Mouse (Mus musculus) Patski (cell line): ENCODE data around the gene Tsga10. TPM values are rescaled to one million over a fixed set of nuclear protein-coding genes. Genes with fewer than 3 reads are reported as not detected.

ENCODE experiments used
- ATAC-seq: fragments of 100-300 bp; one replicate; pipeline ENCODE4 v1.8.0; 2021
- CTCF ChIA-PET: fragments of 350-600 bp; sonication (Branson Sonifier 250); formaldehyde crosslinking; loops from one replicate; lab custom pipeline; 2022; ENCODE audit warnings: inconsistent platforms; lab: Charles Lee
- POLR2A ChIA-PET: fragments of 350-600 bp; sonication (Branson Sonifier 250); formaldehyde crosslinking; loops from one replicate; lab custom pipeline; 2022; ENCODE audit warnings: antibody characterized with exemption, inconsistent platforms; lab: Charles Lee
- DNase-seq: peaks from one replicate; pipeline ENCODE4 v3.0.0-alpha.2; 2011; ENCODE audit warnings: low read depth, low spot score
- H3K27me3 ChIP-seq: fragments of 371-371 bp; one replicate; pipeline ENCODE4 v1.5.1; 2021
- CTCF ChIP-seq: fragments of 100-300 bp; IDR thresholded peaks from one replicate; pipeline ENCODE4 v1.5.1; 2021
- in situ Hi-C: fragments of 300-500 bp; cut with MboI; formaldehyde crosslinking; loops from 3 replicates; pipeline ENCODE4 v1.11.1; 2018; ENCODE audit warnings: low pct_unique_long_range_greater_than_20kb, mixed read lengths
- polyA plus RNA-seq: library from polyadenylated mRNA; unstranded; gene quantifications from one replicate; pipeline ENCODE4 v1.2.3, GENCODE M21; 2021

The Tsga10 gene
- polyA plus RNA-seq, 1 experiment from 2014 or later = 4.1 TPM

DNA sequence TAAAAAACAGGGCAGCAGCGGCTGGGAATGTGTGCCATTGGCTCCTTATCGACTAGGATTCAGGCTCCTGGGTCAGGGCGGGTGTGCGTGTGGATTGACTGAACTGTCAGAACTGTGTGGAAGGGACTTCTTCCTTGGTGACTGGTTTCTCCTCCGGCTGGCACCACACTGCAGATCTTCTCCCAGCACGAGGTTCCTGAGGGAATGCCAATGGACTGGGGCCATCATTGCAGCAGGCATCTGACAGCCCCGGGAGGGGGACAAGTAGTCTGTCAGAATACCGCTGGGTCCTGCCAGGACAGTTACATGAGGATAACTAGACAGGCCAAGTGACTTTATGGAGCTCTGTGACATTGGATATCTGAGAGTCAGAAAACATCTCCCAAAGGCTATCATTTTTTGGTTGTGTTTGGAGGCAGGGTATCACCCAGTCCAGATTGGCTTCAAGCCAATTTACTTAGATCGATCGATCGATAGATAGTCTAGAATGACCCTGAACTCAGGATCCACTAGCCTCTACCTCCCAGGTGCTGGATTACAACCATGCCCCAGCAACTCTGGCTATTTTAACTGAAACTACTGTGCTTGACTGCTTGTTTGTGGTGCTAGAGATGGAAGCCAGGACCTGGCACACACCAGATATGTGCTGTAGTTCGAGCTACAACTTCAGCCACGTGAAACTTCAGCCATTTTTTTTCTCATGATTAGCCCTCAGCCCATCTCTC is 11.7 kb upstream of the Tsga10 start:
- in situ Hi-C loops = loop anchor here (10.0 kb wide), 1 partner anchor 247 kb away; the partner anchor contains the start of gene Rev1
- POLR2A ChIA-PET = no interaction called here

DNA sequence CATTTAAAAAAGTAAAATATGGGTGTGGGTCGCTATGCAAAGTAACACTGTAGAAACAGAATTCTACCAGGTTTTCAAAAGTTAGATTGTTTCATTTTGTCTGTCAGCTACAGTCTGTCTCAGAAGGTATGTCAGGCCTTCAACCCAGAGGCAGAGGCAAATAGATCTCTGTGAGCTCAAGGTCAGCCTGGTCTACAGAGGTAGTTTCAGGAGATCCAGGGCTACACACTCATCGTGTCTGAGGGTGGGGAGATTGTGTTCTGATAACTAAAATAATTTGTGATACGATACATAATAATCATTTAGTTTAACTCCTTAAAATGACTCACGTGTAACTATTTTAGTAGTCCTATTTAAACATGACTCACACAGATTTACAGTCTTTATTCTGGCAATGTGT is 6.9 kb upstream of the Tsga10 start:
- no peak for DNase-seq
- no peak for ATAC-seq
- in situ Hi-C loops = loop anchor here (5.0 to 10.0 kb wide), 2 partner anchors 191 to 252 kb away; partner anchors contain the start of gene Rev1
- no peak for TF ChIP-seq CTCF
- POLR2A ChIA-PET = interaction anchor here (1.0 kb wide), 1 partner anchor 18 kb away, joined by 3 read pairs; no protein-coding TSS in a partner anchor
- H3K27me3 ChIP-seq = no peaks in the 10 kb centered on the region
- CTCF ChIA-PET = interaction anchor here (1.4 to 4.0 kb wide), 3 partner anchors 8 to 16 kb away, joined by 5 to 23 read pairs (median 7); partner anchors contain the start of genes Mitd1 and Mrpl30

More for the DNA sequence above, 11.7 kb upstream of the Tsga10 start:
- ATAC-seq (no peak), DNase-seq (no peak)
- CTCF ChIA-PET = no interaction called here
- no peaks in the 10 kb centered on the region for H3K27me3 ChIP-seq
- TF ChIP-seq CTCF = no peak

DNA sequence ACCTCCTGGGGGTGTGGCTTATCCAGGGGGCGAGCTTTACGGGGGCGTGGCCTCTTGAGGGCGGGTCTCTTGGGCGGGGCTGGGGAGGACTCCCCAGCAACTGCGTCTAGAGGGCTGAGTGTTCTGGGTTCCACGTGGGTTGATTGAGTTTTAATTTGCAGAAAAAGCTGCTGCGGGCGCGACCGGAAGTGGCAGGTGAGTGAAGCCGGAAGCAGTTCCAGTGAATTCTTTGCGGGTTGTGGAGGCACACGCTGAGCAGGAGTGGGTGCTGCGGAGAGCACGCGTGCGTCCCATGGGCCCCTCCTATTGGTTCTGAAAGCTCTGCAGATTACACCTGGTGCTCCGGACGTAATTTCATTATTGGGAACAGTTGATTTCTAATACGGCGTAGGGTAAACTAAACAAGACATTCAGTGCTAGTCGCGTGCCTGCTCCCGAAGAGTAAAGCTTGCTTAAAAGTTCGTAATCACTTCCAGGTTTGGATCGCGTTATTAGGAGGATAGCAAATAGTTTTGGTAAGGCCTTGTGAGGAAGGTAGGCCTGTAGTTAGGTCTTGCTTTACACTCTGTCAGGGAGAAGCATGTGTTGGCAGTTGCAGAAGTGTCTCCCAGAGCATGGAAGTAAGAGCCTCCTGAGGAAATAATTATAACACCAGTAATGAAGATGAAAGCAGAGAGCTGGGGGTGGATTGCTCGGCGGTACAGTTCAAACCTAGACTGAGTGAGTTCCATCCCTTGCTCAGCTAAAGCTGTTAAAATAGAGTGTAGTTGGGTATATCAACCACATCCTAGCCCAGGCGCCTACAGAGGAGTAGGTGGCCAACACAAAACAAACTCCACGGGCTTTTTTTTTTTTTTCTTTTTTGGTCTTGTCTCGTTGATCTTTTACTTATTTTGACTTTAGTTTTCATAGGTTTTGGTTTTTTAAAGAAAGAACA is 6.2 kb upstream of the Tsga10 start:
- H3K27me3 ChIP-seq = no peaks in the 10 kb centered on the region
- POLR2A ChIA-PET = interaction anchor here (0.9 kb wide), 1 partner anchor 18 kb away, joined by 5 read pairs; the partner anchor contains the start of genes Mitd1 and Mrpl30
- no peak for TF ChIP-seq CTCF
- no peak for DNase-seq
- in situ Hi-C loops = loop anchor here (5.0 to 10.0 kb wide), 2 partner anchors 190 to 252 kb away; partner anchors contain the start of gene Rev1
- peak; percentile 88 for ATAC-seq
- CTCF ChIA-PET = interaction anchor here (1.4 to 4.0 kb wide), 3 partner anchors 9 to 17 kb away, joined by 5 to 23 read pairs (median 7); partner anchors contain the start of genes Mitd1 and Mrpl30

DNA sequence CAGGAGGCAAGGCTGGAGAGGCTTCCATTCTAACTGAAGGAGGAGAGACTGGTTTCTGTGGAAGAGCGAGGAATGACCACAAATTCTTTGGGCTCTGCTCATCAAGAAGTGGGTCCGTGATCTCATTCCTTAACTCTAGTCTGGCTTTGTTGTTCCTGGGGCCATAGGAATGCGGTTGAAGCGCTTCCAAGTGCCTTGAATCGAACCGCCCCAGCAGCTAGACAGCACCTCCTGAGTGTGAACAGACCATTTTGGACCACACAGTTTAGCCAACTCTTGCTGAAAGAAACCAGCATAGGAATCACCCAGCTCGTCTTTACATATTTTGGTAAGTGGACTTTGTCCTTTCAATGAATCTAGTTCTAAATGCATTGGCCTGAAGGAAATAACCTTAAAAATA is 5.5 kb upstream of the Tsga10 start, which contains the start of gene Lipt1:
Lipt1 (plus strand) TSS at position 35 of the 400 bp plus-strand sequence.
- H3K27me3 ChIP-seq = no peaks in the 10 kb centered on the region
- in situ Hi-C loops = loop anchor here (5.0 to 10.0 kb wide), 2 partner anchors 189 to 253 kb away; partner anchors contain the start of gene Rev1
- DNase-seq (no peak), ATAC-seq (peak; percentile 75)
- POLR2A ChIA-PET = interaction anchor here (0.9 kb wide), 1 partner anchor 18 kb away, joined by 5 read pairs; the partner anchor contains the start of genes Mitd1 and Mrpl30
- no peak for TF ChIP-seq CTCF
- CTCF ChIA-PET = interaction anchor here (1.4 to 4.0 kb wide), 2 partner anchors 10 to 18 kb away, joined by 7 to 23 read pairs; partner anchors contain the start of genes Mitd1 and Mrpl30

DNA sequence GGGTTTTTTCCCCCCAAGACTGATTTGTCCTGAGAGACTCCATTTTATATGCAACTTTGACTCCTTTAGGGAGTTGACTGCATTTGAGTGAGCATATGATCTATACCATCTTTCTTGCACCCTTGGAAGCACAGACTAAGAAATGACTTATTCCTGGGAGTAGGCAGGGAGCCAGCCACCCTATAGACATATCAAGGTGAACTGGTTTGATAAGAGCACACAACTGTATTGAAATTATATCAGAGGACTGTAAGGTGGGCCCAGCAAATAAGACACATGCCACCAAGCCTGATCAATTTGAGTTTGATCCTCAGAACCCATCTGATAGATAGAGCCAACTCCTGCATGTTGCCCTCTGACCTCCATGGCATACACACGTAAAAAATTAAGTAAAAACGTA is 3.1 kb upstream of the Tsga10 start:
- TF ChIP-seq CTCF = no peak
- DNase-seq = no peak
- no peaks in the 10 kb centered on the region for H3K27me3 ChIP-seq
- ATAC-seq = no peak
- POLR2A ChIA-PET = no interaction called here
- CTCF ChIA-PET = no interaction called here
- in situ Hi-C loops = no loop called here

DNA sequence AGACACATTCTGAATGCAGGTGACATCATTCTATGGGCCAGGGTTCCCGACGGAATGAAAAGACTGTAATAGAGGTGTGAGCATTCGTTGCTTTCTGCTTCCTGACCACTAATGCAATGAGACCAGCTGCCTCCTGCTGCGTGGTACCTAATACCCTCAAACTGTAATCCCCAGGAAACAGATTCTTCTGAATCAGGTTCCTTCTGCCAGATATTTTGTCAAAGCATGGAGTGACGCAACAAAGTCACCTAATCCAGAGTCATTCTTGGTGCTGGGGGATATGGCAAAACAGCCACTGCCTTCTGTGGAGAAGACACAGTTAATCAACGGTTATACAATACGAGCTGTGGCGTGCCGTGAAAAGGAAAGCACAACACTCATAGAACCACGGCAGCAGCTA is 2.4 kb upstream of the Tsga10 start:
- no peak for DNase-seq
- no peaks in the 10 kb centered on the region for H3K27me3 ChIP-seq
- no peak for ATAC-seq
- POLR2A ChIA-PET = no interaction called here
- CTCF ChIA-PET = interaction anchor here (0.6 kb wide), 1 partner anchor 191 kb away, joined by 3 read pairs; no protein-coding TSS in a partner anchor
- no peak for TF ChIP-seq CTCF
- in situ Hi-C loops = no loop called here

DNA sequence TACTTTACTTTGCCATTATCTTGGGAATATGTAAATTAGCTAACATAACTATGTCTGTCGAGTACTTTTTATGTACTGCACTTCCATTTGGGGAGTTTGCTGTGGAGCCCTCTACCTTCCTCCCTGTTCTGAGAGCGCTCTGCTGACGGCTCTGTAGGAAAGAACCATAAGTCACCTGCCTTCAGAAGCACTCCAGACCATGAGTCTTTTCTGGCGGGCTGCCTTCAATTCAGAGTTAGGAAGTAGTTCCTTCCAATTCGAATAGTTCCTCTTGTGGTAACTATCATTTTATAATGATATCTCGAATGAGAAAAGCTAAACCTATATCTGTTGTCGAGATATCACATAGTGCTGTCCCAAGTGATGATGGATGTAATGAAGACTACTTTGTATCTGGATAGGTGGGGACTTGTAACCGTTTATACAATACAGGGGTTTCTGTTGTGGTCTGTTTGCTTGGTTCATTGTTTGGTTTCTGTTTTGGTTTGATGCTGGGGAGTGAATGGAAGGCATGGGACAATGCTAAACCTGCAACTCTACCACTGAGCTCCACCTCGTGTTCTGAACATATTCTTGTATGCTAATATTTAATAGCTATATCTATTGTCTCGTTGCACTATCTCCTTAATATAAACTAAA is 1.6 kb upstream of the Tsga10 start:
- no peak for ATAC-seq
- DNase-seq = no peak
- no peak for TF ChIP-seq CTCF
- ChIA-PET POLR2A (no interaction called here), CTCF (interaction anchor here (0.8 to 1.5 kb wide), 2 partner anchors 23 to 189 kb away, joined by 3 read pairs; partner anchors contain the start of genes Mitd1 and Mrpl30)
- no peaks in the 10 kb centered on the region for H3K27me3 ChIP-seq
- in situ Hi-C loops = no loop called here

DNA sequence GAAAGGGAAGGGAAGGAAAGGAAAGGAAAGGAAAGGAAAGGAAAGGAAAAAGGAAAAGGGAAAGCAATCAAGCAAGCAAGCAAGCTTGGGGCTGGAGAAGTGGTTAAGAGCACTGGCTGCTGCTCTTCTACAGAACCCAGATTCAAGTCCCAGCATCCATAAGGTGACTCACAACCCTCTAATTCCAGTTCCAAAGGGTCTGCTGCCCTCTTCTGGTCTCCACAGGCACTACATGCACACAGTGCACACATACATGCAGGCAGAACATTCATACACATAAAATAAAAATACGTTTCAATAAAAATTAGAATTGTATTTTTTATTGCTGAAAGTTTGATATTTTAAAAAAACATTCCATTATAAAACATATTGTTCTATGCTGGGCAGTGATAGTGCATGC is 827 bp upstream of the Tsga10 start:
- TF ChIP-seq CTCF = no peak
- POLR2A ChIA-PET = no interaction called here
- in situ Hi-C loops = no loop called here
- DNase-seq (no peak), ATAC-seq (no peak)
- H3K27me3 ChIP-seq = no peaks in the 10 kb centered on the region
- CTCF ChIA-PET = interaction anchor here (0.8 to 1.5 kb wide), 2 partner anchors 24 to 189 kb away, joined by 3 read pairs; partner anchors contain the start of genes Mitd1 and Mrpl30

DNA sequence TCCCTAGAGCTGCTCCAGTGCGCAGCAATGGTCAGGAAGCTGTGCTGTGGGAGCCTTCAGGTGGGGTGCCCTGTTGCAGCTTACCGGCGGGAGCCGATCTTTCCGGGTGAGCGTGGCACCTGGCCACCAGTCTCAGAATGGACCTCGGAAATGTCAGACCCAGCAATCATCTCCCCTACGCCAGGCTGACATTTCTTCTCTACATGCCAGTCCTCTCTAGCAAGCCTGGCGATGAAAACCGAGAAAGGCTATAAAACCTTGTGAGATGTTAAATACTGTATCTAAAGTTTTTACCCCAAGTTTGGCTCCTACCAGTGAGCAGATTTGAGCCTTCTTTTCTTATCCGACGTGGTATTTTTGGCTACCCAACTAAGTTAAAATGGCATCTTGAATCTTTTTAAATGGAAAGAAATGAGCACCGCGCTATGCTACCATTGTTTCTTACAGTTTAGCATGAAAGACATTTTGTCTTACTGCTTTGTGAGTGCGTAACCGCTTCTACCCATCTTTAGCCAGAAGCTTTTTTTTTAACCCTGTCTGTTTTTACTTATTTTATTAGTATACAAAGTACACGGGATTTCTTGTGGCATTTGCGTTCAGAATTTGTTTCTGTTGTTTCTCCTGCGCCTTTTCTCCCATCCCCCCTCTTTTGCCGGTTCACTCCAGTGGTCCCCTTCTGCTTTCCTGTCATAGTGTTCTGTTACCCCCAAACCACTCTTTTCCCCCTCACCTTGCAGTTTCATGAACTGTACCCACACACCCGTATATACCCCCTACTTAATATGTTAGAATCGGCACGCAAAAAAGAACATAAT is 621 bp downstream of the Tsga10 start:
- ChIA-PET CTCF (interaction anchor here (1.4 kb wide), 1 partner anchor 174 kb away, joined by 5 read pairs; no protein-coding TSS in a partner anchor), POLR2A (no interaction called here)
- H3K27me3 ChIP-seq = no peaks in the 10 kb centered on the region
- in situ Hi-C loops = no loop called here
- DNase-seq (no peak), ATAC-seq (no peak)
- no peak for TF ChIP-seq CTCF
